Mouse (Mus musculus): ENCODE measurements around the gene Hes7.

DNA sequence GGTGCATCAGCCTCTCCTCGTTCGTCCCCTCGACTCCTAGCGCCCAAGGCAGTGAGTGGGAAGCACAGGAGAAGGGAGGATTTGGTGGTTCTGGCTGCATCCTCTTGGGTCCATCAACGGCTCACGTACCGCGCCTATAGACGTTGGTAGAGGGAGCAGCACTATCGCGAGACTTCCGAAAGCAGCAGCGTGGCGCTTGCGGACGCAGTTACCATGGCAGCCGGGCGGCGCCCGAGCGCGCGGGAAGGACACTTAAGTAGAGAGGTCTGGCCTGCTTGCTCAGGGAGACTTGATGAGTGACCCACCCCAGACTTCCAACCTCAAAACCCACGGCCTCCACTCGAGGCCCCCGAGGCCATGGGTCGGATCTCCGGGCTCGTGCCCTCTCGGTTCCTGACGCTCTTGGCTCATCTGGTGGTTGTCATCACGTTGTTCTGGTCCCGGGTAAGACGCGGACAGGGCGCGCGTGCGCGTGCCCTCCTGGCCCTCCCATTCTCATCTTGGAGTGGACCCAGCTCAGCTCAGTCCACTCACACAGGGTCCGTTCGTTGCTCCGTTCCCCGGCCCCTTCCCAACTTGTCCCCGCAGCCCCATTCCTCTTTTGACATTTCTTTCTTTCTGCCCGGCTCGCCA lies 49.5 kb upstream of the Hes7 start, which contains the start of gene Tmem107:
- TF ChIP-seq CTCF (conservative IDR thresholded peaks at IDR 0.05; ENCODE audit: insufficient read depth, insufficient read length, low read depth, low read length) (no peak), POLR2A (IDR thresholded peaks at IDR 0.05; ENCODE audit: low read depth, low read length) (peak; percentile 92)

Data from kidney, adult 2 months (tissue).